Mouse (Mus musculus): ENCODE measurements around the gene Mrpl4. TPM values are rescaled to one million over a fixed set of nuclear protein-coding genes. Genes with fewer than 3 reads are reported as not detected.
"Not testable (repeated sequence)": the region's sequence is repeated elsewhere in the genome, so short reads cannot be mapped to it uniquely, and the experiment has no call there.

The Mrpl4 gene
- polyA plus RNA-seq, 1 experiment from 2014 or later, result 169 TPM

DNA sequence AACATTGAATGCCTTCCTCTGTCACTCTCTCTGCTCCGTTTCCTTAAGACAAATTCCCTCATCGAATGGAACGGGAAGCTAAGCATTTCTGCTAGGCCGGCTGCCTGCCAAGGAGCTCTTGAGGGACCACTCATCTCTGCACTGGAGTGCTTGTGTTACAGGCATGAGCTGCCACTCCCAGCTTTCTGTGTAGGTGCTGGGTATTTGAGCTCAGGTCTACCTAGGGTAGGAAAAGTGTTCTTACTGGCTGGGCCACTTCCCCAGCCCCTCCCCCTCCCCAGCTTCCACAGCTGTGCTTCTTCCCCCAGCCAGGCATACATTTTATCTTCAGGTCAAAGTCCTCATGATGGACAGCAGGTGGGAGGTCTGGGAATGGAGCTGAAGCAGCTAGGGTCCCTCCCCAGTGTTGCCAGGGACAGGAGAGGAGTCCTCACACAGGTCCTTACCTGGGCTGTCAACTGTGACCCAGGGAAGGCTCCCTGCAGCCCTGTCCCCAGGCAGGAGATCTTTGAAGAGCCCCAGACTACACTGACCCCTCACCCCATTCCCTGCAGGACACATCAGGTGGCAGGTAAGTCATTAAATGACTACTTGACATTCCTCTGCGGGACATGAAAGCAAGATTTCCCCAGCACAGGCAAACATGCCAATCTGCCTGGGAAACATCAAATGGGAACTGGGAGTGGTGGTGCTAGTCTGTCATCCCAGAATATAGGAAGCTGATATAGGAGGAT is 9.2 kb upstream of the Mrpl4 start:
- no peak overlapping the region for H3K9ac ChIP-seq (ENCODE audit: low read length)
- H3K4me2 ChIP-seq (ENCODE audit: low read depth, severe bottlenecking), result no peak overlapping the region
- H3K27me3 ChIP-seq (ENCODE audit: control insufficient read depth, insufficient read depth, low read length), result no peaks in the 10 kb centered on the region
- DNase-seq (ENCODE audit: low spot score), result no peak
- WGBS, result 53% methylated on average over 5 of the region's 5 CpGs
- H3K27ac ChIP-seq (replicated peaks; ENCODE audit: low read depth, low read length), result no peak overlapping the region
- H3K4me1 ChIP-seq (ENCODE audit: control insufficient read depth, insufficient read depth, low read length), result no peaks in the 10 kb centered on the region
- ATAC-seq (ENCODE audit: insufficient number of reproducible peaks, low FRiP score, low TSS enrichment, low read depth), result no peak
- no peaks in the 10 kb centered on the region for H3K36me3 ChIP-seq (ENCODE audit: control insufficient read depth, insufficient read depth, low read length)
- H3K4me3 ChIP-seq (ENCODE audit: low read depth, low read length), result no peak overlapping the region
- no peaks in the 10 kb centered on the region for H3K9me3 ChIP-seq (ENCODE audit: control insufficient read depth, low read length)

DNA sequence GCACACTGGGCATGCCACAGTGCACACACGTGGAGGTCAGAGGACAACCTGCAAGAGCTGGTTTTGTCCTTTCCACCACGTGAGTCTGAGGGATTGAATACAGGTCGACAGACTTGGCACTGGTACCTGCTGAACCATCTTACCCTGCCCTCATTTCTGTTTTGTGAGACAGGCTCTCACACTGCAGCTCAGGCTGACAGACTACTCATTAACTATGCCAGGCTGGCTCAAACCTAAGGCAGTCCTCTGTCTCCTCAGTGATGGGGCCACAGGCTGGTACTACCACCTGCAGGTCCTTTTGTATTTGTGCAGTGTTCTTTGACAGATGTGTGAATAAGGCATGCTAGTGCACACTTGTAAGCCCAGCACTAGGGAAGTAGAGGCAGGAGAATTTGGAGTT is 7.5 kb upstream of the Mrpl4 start:
- WGBS, result 73% methylated on average over 3 of the region's 3 CpGs
- ATAC-seq (ENCODE audit: insufficient number of reproducible peaks, low FRiP score, low TSS enrichment, low read depth), result no peak
- no peaks in the 10 kb centered on the region for H3K36me3 ChIP-seq (ENCODE audit: control insufficient read depth, insufficient read depth, low read length)

DNA sequence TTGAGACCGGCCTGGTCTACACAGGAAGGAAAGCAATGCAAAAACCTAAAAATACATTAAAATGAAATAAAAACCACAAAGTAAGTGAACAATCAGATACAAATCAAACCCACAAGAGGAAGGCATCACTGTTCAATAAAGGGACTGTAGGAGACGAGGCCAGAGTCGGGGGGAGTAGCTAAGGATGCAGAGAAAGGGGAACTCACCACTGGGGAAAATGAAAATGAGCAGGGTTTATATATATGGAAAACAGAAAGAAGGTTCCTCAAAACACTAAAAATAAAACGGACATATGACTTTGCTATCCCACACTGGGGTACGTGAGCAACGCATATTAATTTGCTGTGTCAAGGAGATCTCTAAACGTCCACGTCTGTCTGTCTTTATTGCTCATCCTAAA is 5.5 kb upstream of the Mrpl4 start:
- WGBS, result 90% methylated on average over 8 of the region's 8 CpGs
- Histone ChIP-seq H3K36me3 (ENCODE audit: control insufficient read depth, insufficient read depth, low read length) (no peaks in the 10 kb centered on the region), H3K4me2 (ENCODE audit: low read depth, severe bottlenecking) (no peak overlapping the region), H3K4me3 (ENCODE audit: low read depth, low read length) (no peak overlapping the region), H3K9ac (ENCODE audit: low read length) (no peak overlapping the region), H3K27me3 (ENCODE audit: control insufficient read depth, insufficient read depth, low read length) (no peaks in the 10 kb centered on the region), H3K4me1 (ENCODE audit: control insufficient read depth, insufficient read depth, low read length) (no peaks in the 10 kb centered on the region), H3K27ac (replicated peaks; ENCODE audit: low read depth, low read length) (no peak overlapping the region), H3K9me3 (ENCODE audit: control insufficient read depth, low read length) (no peaks in the 10 kb centered on the region)
- DNase-seq (ENCODE audit: low spot score) (no peak), ATAC-seq (ENCODE audit: insufficient number of reproducible peaks, low FRiP score, low TSS enrichment, low read depth) (no peak)

More for the DNA sequence above, 7.5 kb upstream of the Mrpl4 start:
- no peak overlapping the region for H3K27ac ChIP-seq (replicated peaks; ENCODE audit: low read depth, low read length)
- DNase-seq (ENCODE audit: low spot score), result no peak
- no peaks in the 10 kb centered on the region for H3K4me1 ChIP-seq (ENCODE audit: control insufficient read depth, insufficient read depth, low read length)
- H3K4me3 ChIP-seq (ENCODE audit: low read depth, low read length), result no peak overlapping the region
- no peak overlapping the region for H3K9ac ChIP-seq (ENCODE audit: low read length)
- H3K4me2 ChIP-seq (ENCODE audit: low read depth, severe bottlenecking), result no peak overlapping the region
- H3K9me3 ChIP-seq (ENCODE audit: control insufficient read depth, low read length), result no peaks in the 10 kb centered on the region
- H3K27me3 ChIP-seq (ENCODE audit: control insufficient read depth, insufficient read depth, low read length), result no peaks in the 10 kb centered on the region

DNA sequence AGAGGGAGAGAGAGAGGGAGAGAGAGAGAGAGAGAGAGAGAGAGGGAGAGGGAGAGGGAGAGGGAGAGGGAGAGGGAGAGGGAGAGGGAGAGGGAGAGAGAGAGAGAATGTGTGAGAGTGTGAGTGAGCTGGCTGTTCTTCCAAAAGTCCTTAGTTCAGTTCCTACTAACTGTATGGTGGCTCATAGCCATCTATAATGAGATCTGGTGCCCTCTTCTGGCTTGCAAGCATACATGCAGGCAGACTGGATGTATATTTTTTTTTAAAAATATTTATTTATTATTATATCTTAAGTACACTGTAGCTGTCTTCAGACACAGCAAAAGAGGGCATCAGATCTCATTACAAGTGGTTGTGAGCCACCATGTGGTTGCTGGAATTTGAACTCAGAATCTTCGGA is 4.2 kb upstream of the Mrpl4 start:
- not testable (repeated sequence) for H3K27me3 ChIP-seq (ENCODE audit: control insufficient read depth, insufficient read depth, low read length); ATAC-seq (ENCODE audit: insufficient number of reproducible peaks, low FRiP score, low TSS enrichment, low read depth); H3K9me3 ChIP-seq (ENCODE audit: control insufficient read depth, low read length); DNase-seq (ENCODE audit: low spot score); H3K9ac ChIP-seq (ENCODE audit: low read length); H3K4me1 ChIP-seq (ENCODE audit: control insufficient read depth, insufficient read depth, low read length); H3K4me3 ChIP-seq (ENCODE audit: low read depth, low read length); H3K4me2 ChIP-seq (ENCODE audit: low read depth, severe bottlenecking); H3K27ac ChIP-seq (replicated peaks; ENCODE audit: low read depth, low read length); H3K36me3 ChIP-seq (ENCODE audit: control insufficient read depth, insufficient read depth, low read length)
- 75% methylated on average over 1 of the region's 1 CpGs for WGBS

DNA sequence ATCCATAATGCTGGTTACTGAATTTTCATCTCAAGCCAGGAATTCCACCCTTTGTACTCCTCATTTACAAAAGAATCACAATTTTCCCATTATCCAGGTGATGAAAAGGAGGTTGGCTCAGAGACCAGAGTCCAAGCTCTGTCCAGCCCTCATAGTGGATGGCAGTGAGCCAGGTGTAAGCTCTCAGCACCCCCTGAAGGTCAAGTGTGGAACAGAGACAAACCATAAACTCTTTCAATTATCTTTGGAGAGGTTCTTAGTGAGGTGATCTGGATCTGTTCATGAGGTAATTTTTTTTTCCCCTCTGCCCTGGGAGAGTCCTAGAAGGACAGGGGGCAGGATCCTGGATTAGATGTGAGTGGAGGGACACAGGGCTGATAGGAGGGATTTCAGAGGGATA is 1.7 kb upstream of the Mrpl4 start:
- Histone ChIP-seq H3K4me3 (ENCODE audit: low read depth, low read length) (no peak overlapping the region), H3K9me3 (ENCODE audit: control insufficient read depth, low read length) (no peaks in the 10 kb centered on the region), H3K27ac (replicated peaks; ENCODE audit: low read depth, low read length) (no peak overlapping the region), H3K4me2 (ENCODE audit: low read depth, severe bottlenecking) (no peak overlapping the region), H3K36me3 (ENCODE audit: control insufficient read depth, insufficient read depth, low read length) (peaks cover 4% of the 10 kb centered on the region), H3K9ac (ENCODE audit: low read length) (no peak overlapping the region), H3K27me3 (ENCODE audit: control insufficient read depth, insufficient read depth, low read length) (no peaks in the 10 kb centered on the region), H3K4me1 (ENCODE audit: control insufficient read depth, insufficient read depth, low read length) (0 out of 2 replicates have a peak, but pooled peaks cover 3% of the 10 kb centered on the region)
- ATAC-seq (ENCODE audit: insufficient number of reproducible peaks, low FRiP score, low TSS enrichment, low read depth) (no peak), DNase-seq (ENCODE audit: low spot score) (no peak)

DNA sequence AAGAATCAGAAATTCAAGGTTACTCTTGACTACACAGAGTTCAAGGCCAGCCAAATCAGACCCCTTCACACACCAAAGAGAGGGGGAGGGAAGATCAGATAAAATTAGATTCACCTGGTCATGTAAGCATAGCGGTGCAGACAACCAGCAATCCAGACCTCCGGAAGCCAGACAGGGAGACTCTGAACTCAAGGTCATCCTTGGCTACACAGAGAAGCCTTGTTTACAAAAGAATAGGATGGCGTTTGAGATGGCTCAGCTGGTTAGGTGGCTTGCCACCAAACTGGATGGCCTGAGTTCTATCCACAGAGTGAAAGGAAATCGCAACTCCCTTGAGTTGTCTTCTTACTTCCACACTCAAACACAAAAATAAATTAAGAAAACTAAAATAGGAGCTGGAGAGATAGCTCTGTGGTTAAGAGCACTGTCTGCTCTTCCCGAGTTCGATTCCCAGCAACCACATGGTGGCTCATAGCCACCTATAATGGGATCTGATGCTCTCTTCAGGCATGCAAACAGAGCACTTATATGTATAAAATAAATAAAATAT is 812 bp upstream of the Mrpl4 start:
- 82% methylated on average over 6 of the region's 6 CpGs for WGBS
- H3K4me1 ChIP-seq (ENCODE audit: control insufficient read depth, insufficient read depth, low read length), result 0 out of 2 replicates have a peak, but pooled peaks cover 3% of the 10 kb centered on the region

DNA sequence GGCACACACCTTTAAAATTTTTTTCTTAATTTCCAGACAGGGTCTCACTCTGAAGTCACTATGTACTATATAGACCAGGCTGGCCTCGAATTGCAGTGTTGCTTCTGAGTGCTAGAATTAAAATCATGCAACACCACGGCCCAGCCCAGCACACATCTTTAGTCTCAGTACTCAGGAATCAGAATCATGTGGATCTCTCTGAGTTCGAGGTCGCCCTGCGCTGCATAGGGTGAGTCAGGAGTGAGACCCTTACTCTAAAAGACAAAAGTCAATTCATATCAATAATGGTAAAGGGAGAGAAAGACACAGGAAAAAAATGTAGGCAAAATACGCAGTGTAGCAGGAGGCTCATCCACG is 290 bp upstream of the Mrpl4 start:
- DNase-seq (ENCODE audit: low spot score), result no peak
- peak overlapping the region; percentile 86 for H3K4me2 ChIP-seq (ENCODE audit: low read depth, severe bottlenecking)
- 11% methylated on average over 7 of the region's 7 CpGs for WGBS

More for the DNA sequence above, 812 bp upstream of the Mrpl4 start:
- no peaks in the 10 kb centered on the region for H3K27me3 ChIP-seq (ENCODE audit: control insufficient read depth, insufficient read depth, low read length)
- no peak overlapping the region for H3K4me3 ChIP-seq (ENCODE audit: low read depth, low read length)
- peak; percentile 2; the same call in 1 of the 2 replicates for ATAC-seq (ENCODE audit: insufficient number of reproducible peaks, low FRiP score, low TSS enrichment, low read depth)
- no peak for DNase-seq (ENCODE audit: low spot score)
- H3K9me3 ChIP-seq (ENCODE audit: control insufficient read depth, low read length), result no peaks in the 10 kb centered on the region
- no peak overlapping the region for H3K4me2 ChIP-seq (ENCODE audit: low read depth, severe bottlenecking)
- peaks cover 8% of the 10 kb centered on the region for H3K36me3 ChIP-seq (ENCODE audit: control insufficient read depth, insufficient read depth, low read length)
- no peak overlapping the region for H3K27ac ChIP-seq (replicated peaks; ENCODE audit: low read depth, low read length)
- H3K9ac ChIP-seq (ENCODE audit: low read length), result no peak overlapping the region

DNA sequence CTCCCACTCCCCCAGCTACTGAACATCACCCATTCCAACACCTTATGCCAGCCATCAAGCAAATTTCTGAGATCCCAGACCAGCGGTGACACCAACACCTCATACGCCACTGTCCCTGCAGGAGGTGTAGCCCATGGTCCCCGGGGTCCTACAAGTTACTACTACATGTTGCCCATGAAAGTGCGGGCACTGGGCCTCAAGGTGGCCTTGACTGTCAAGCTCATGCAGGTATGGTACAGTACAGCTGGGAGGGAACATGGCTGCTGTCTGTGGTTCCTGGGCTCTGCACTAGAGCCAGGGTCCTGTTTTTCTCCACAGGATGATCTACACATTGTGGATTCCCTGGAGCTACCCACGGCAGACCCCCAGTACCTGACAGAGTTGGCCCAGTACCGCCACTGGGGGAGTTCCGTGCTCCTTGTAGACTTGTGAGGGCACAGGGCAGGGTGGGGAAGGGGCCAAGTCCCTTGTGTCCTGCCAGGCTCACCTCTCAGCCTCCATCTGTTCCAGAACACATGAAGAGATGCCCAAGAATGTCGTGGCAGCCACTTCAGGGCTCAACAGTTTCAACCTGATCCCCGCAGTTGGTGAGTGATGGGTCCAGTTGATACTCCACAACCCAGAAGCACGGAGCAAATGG is 4.9 kb downstream of the Mrpl4 start:
- Histone ChIP-seq H3K4me3 (ENCODE audit: low read depth, low read length) (no peak overlapping the region), H3K4me2 (ENCODE audit: low read depth, severe bottlenecking) (no peak overlapping the region), H3K27ac (replicated peaks; ENCODE audit: low read depth, low read length) (no peak overlapping the region), H3K36me3 (ENCODE audit: control insufficient read depth, insufficient read depth, low read length) (peaks cover 18% of the 10 kb centered on the region), H3K9me3 (ENCODE audit: control insufficient read depth, low read length) (no peaks in the 10 kb centered on the region), H3K27me3 (ENCODE audit: control insufficient read depth, insufficient read depth, low read length) (no peaks in the 10 kb centered on the region), H3K4me1 (ENCODE audit: control insufficient read depth, insufficient read depth, low read length) (0 out of 2 replicates have a peak, but pooled peaks cover 3% of the 10 kb centered on the region), H3K9ac (ENCODE audit: low read length) (no peak overlapping the region)
- WGBS, result 93% methylated on average over 10 of the region's 10 CpGs
- no peak for DNase-seq (ENCODE audit: low spot score)
- ATAC-seq (ENCODE audit: insufficient number of reproducible peaks, low FRiP score, low TSS enrichment, low read depth), result no peak

More for the DNA sequence above, 290 bp upstream of the Mrpl4 start:
- peak; percentile 41 for ATAC-seq (ENCODE audit: insufficient number of reproducible peaks, low FRiP score, low TSS enrichment, low read depth)
- Histone ChIP-seq H3K36me3 (ENCODE audit: control insufficient read depth, insufficient read depth, low read length) (peaks cover 10% of the 10 kb centered on the region), H3K4me3 (ENCODE audit: low read depth, low read length) (peak overlapping the region; percentile 72), H3K9ac (ENCODE audit: low read length) (peak overlapping the region; percentile 74), H3K27me3 (ENCODE audit: control insufficient read depth, insufficient read depth, low read length) (no peaks in the 10 kb centered on the region), H3K9me3 (ENCODE audit: control insufficient read depth, low read length) (no peaks in the 10 kb centered on the region), H3K4me1 (ENCODE audit: control insufficient read depth, insufficient read depth, low read length) (0 out of 2 replicates have a peak, but pooled peaks cover 3% of the 10 kb centered on the region), H3K27ac (replicated peaks; ENCODE audit: low read depth, low read length) (no peak overlapping the region)

All from limb, embryonic 11.5 days (tissue).